Mouse (Mus musculus) kidney, embryonic 14.5 days (tissue): ENCODE data around the gene Dlg2. TPM values are rescaled to one million over a fixed set of nuclear protein-coding genes. Genes with fewer than 3 reads are reported as not detected.

Source experiments
- ATAC-seq: fragments of 200-750 bp; cut with Nextera tagmentation; 2 replicates; pipeline ENCODE4 v1.8.0; 2017; ENCODE audit warnings: moderate number of reproducible peaks, mild to moderate bottlenecking, moderate TSS enrichment, moderate library complexity; ENCODE audit not compliant: low FRiP score, low TSS enrichment
- H3K27ac ChIP-seq: fragments of 300-500 bp; sonication (generic); 2 replicates; pipeline ENCODE4 v1.5.1; 2014; ENCODE audit warnings: low read depth, mild to moderate bottlenecking, low read length, moderate library complexity, mixed read lengths
- H3K27me3 ChIP-seq: fragments of 300-500 bp; sonication (generic); 2 replicates; pipeline ENCODE4 v1.6.1; 2014; ENCODE audit warnings: mild to moderate bottlenecking, low read length; ENCODE audit not compliant: control insufficient read depth, insufficient read depth
- H3K36me3 ChIP-seq: fragments of 300-500 bp; sonication (generic); 2 replicates; pipeline ENCODE4 v1.6.1; 2014; ENCODE audit warnings: low read length, mixed read lengths; ENCODE audit not compliant: control insufficient read depth, insufficient read depth
- H3K4me1 ChIP-seq: fragments of 300-500 bp; sonication (generic); 2 replicates; pipeline ENCODE4 v1.6.1; 2014; ENCODE audit warnings: low read length, mixed read lengths; ENCODE audit not compliant: control insufficient read depth, insufficient read depth
- H3K4me2 ChIP-seq: fragments of 300-500 bp; sonication (generic); replicated peaks from 2 replicates; pipeline ENCODE4 v1.6.1; 2014; ENCODE audit warnings: low read depth, mild to moderate bottlenecking, low read length
- H3K4me3 ChIP-seq: fragments of 300-500 bp; sonication (generic); 2 replicates; pipeline ENCODE4 v1.5.1; 2014; ENCODE audit warnings: mild to moderate bottlenecking, low read length
- H3K9ac ChIP-seq: fragments of 300-500 bp; sonication (generic); 2 replicates; pipeline ENCODE4 v1.6.1; 2014; ENCODE audit warnings: low read depth, mild to moderate bottlenecking, low read length, moderate library complexity
- H3K9me3 ChIP-seq: fragments of 300-500 bp; sonication (generic); 2 replicates; pipeline ENCODE4 v1.6.1; 2016; ENCODE audit warnings: low read length; ENCODE audit not compliant: control insufficient read depth
- WGBS: fragments of 180-500 bp; shearing (Covaris S2); extraction: QIAGEN DNeasy Blood & Tissue Kit; methylation state at CpG from one replicate; pipeline ENCODE4 v1.1.7; 2014; 5-methylcytosine and 5-hydroxymethylcytosine counted together
- polyA plus RNA-seq: library from polyadenylated mRNA; unstranded; fragments of >200 nt; fragmentation: Nextera tagmentation; extraction: Ambion mirVana; gene quantifications from 2 replicates; pipeline ENCODE4 v1.2.1, GENCODE M21; 2014

Dlg2 gene
- polyA plus RNA-seq, 1 experiment from 2014 or later, result 0.97 TPM

GRCm38 (mm10) chr7:92189149-92189548 lies 1712.7 kb downstream of the Dlg2 start:
- H3K36me3 ChIP-seq, result no peaks in the 10 kb centered on the region
- no peaks in the 10 kb centered on the region for H3K9me3 ChIP-seq
- H3K4me3 ChIP-seq, result no peak overlapping the region
- H3K27me3 ChIP-seq, result no peaks in the 10 kb centered on the region
- H3K4me2 ChIP-seq, result no peak overlapping the region
- H3K9ac ChIP-seq, result no peak overlapping the region
- H3K4me1 ChIP-seq, result 0 out of 2 replicates have a peak, but pooled peaks cover 2% of the 10 kb centered on the region
- 65% methylated on average over 6 of the region's 6 CpGs for WGBS
- no peak overlapping the region for H3K27ac ChIP-seq
- no peak for ATAC-seq

GRCm38 (mm10) chr7:92196004-92196403 lies 1719.5 kb downstream of the Dlg2 start:
- Histone ChIP-seq H3K27me3 (no peaks in the 10 kb centered on the region), H3K9ac (no peak overlapping the region), H3K4me2 (no peak overlapping the region), H3K36me3 (no peaks in the 10 kb centered on the region), H3K4me1 (no peaks in the 10 kb centered on the region), H3K9me3 (no peaks in the 10 kb centered on the region), H3K4me3 (no peak overlapping the region), H3K27ac (no peak overlapping the region)
- ATAC-seq, result no peak
- WGBS, result 83% methylated on average over 4 of the region's 4 CpGs

- ATAC-seq, result no peak
These were observed 1721.1 kb downstream of the Dlg2 start for GRCm38 (mm10) chr7:92197621-92198020.

GRCm38 (mm10) chr7:92199131-92199530 lies 1722.7 kb downstream of the Dlg2 start:
- H3K4me2 ChIP-seq, result no peak overlapping the region
- H3K27ac ChIP-seq, result no peak overlapping the region
- no peak overlapping the region for H3K4me3 ChIP-seq
- H3K36me3 ChIP-seq, result no peaks in the 10 kb centered on the region
- ATAC-seq, result no peak
- H3K4me1 ChIP-seq, result no peaks in the 10 kb centered on the region
- H3K27me3 ChIP-seq, result no peaks in the 10 kb centered on the region
- no peak overlapping the region for H3K9ac ChIP-seq
- WGBS, result 71% methylated on average over 1 of the region's 1 CpGs
- no peaks in the 10 kb centered on the region for H3K9me3 ChIP-seq

More at GRCm38 (mm10) chr7:92197621-92198020, 1721.1 kb downstream of the Dlg2 start:
- no peaks in the 10 kb centered on the region for H3K36me3 ChIP-seq
- no peak overlapping the region for H3K4me2 ChIP-seq
- no peaks in the 10 kb centered on the region for H3K9me3 ChIP-seq
- H3K4me3 ChIP-seq, result no peak overlapping the region
- H3K27me3 ChIP-seq, result no peaks in the 10 kb centered on the region
- no peaks in the 10 kb centered on the region for H3K4me1 ChIP-seq
- H3K27ac ChIP-seq, result no peak overlapping the region
- H3K9ac ChIP-seq, result no peak overlapping the region
- 79% methylated on average over 3 of the region's 3 CpGs for WGBS

DNA sequence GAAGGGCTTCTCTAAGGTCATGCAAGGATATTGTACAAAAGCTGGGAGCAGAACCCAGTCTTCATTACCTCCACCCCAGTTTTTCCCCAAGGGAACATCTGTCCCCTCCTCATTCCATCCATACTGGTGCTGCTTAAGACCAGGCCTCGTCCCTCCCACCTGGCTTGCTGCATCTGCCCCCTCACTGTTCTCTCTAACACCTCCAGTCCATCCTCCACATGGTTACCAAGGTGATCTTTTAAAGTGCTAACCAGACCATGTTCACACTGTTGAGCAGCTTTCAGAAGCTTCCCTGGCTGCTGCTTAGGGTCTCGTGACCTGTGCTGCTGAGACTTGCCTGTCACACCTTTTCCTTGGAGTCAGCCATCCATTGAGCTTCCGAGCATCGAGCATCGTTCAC lies 1734.2 kb downstream of the Dlg2 start:
- H3K9me3 ChIP-seq, result no peaks in the 10 kb centered on the region
- 71% methylated on average over 5 of the region's 5 CpGs for WGBS
- no peak overlapping the region for H3K4me3 ChIP-seq
- H3K4me1 ChIP-seq, result 0 out of 2 replicates have a peak, but pooled peaks cover 3% of the 10 kb centered on the region
- no peak overlapping the region for H3K27ac ChIP-seq
- H3K4me2 ChIP-seq, result no peak overlapping the region
- ATAC-seq, result no peak
- H3K27me3 ChIP-seq, result no peaks in the 10 kb centered on the region
- H3K9ac ChIP-seq, result no peak overlapping the region
- H3K36me3 ChIP-seq, result no peaks in the 10 kb centered on the region

DNA sequence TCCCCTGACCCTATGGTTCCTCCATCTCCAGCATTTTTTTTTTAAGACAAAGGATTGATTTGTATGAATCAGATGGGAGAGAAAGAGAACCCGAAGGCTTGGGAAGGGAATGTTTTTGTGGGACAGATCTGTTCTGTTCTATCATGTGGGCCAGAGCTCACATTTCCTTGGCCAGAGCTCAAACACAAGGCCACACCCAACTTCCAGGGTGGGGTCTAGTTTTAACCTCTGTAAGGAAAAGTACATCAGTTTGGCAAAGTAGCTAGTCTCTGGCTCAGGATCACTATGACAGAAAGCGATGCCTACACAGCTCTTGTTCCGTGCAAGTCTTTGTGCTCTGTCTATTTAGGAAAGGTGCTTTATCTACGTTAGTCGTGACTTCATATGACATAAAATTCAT lies 1737.3 kb downstream of the Dlg2 start:
- no peak for ATAC-seq

GRCm38 (mm10) chr7:92218171-92218570 lies 1741.7 kb downstream of the Dlg2 start:
- H3K4me3 ChIP-seq, result no peak overlapping the region
- H3K4me2 ChIP-seq, result no peak overlapping the region
- H3K4me1 ChIP-seq, result no peaks in the 10 kb centered on the region
- no peak for ATAC-seq
- no peaks in the 10 kb centered on the region for H3K27me3 ChIP-seq
- no peak overlapping the region for H3K9ac ChIP-seq
- no peaks in the 10 kb centered on the region for H3K36me3 ChIP-seq
- no peaks in the 10 kb centered on the region for H3K9me3 ChIP-seq
- no peak overlapping the region for H3K27ac ChIP-seq

More for the DNA sequence above, 1737.3 kb downstream of the Dlg2 start:
- H3K9me3 ChIP-seq, result no peaks in the 10 kb centered on the region
- no peak overlapping the region for H3K27ac ChIP-seq
- 89% methylated on average over 5 of the region's 5 CpGs for WGBS
- H3K9ac ChIP-seq, result no peak overlapping the region
- no peak overlapping the region for H3K4me2 ChIP-seq
- H3K36me3 ChIP-seq, result no peaks in the 10 kb centered on the region
- H3K27me3 ChIP-seq, result no peaks in the 10 kb centered on the region
- H3K4me1 ChIP-seq, result 0 out of 2 replicates have a peak, but pooled peaks cover 3% of the 10 kb centered on the region
- no peak overlapping the region for H3K4me3 ChIP-seq

- H3K4me2 ChIP-seq, result no peak overlapping the region
- no peak for ATAC-seq
- no peaks in the 10 kb centered on the region for H3K36me3 ChIP-seq
- no peaks in the 10 kb centered on the region for H3K9me3 ChIP-seq
- H3K4me1 ChIP-seq, result no peaks in the 10 kb centered on the region
- no peaks in the 10 kb centered on the region for H3K27me3 ChIP-seq
- no peak overlapping the region for H3K4me3 ChIP-seq
- no peak overlapping the region for H3K9ac ChIP-seq
- no peak overlapping the region for H3K27ac ChIP-seq
These were observed 1744.1 kb downstream of the Dlg2 start for GRCm38 (mm10) chr7:92220619-92221018.

GRCm38 (mm10) chr7:92234476-92235202 lies 1758.2 kb downstream of the Dlg2 start:
- WGBS, result 62% methylated on average over 11 of the region's 11 CpGs
- no peak for ATAC-seq
- H3K36me3 ChIP-seq, result no peaks in the 10 kb centered on the region
- H3K9ac ChIP-seq, result no peak overlapping the region
- peak overlapping the region; percentile 1; the same call in 1 of the 2 replicates for H3K4me3 ChIP-seq
- no peaks in the 10 kb centered on the region for H3K4me1 ChIP-seq
- H3K27me3 ChIP-seq, result no peaks in the 10 kb centered on the region
- no peak overlapping the region for H3K27ac ChIP-seq
- H3K4me2 ChIP-seq, result peak overlapping the region; percentile 15
- no peaks in the 10 kb centered on the region for H3K9me3 ChIP-seq
